Mouse (Mus musculus) erythroblast, embryonic 14.5 days (primary cell): ENCODE measurements around the gene Ubqln1. TPM values are rescaled to one million over a fixed set of nuclear protein-coding genes. Genes with fewer than 3 reads are reported as not detected.

Source experiments
- H3K27me3 ChIP-seq: 2 replicates; pipeline ENCODE4 v1.6.1; 2012; ENCODE audit warnings: inconsistent platforms; ENCODE audit not compliant: control insufficient read depth
- H3K36me3 ChIP-seq: 2 replicates; pipeline ENCODE4 v1.6.1; 2012; ENCODE audit warnings: mild to moderate bottlenecking, inconsistent platforms; ENCODE audit not compliant: control insufficient read depth
- H3K4me1 ChIP-seq: 2 replicates; pipeline ENCODE4 v1.6.1; 2012; ENCODE audit warnings: inconsistent platforms; ENCODE audit not compliant: control insufficient read depth
- H3K4me3 ChIP-seq: replicated peaks from 2 replicates; pipeline ENCODE3; 2012; ENCODE audit warnings: moderate library complexity, mild to moderate bottlenecking, inconsistent platforms
- H3K9me3 ChIP-seq: 2 replicates; pipeline ENCODE4 v1.6.1; 2012; ENCODE audit warnings: low read length, inconsistent platforms, mixed read lengths; ENCODE audit not compliant: control insufficient read depth
- GATA1 ChIP-seq: IDR thresholded peaks from 2 replicates; pipeline ENCODE4 v1.6.1; 2012; ENCODE audit warnings: low read length, inconsistent platforms, mixed read lengths
- TAL1 ChIP-seq: IDR thresholded peaks from 3 replicates; pipeline ENCODE4 v1.6.1; 2012; ENCODE audit warnings: low read length, inconsistent platforms, mixed read lengths
- polyA plus RNA-seq: library from polyadenylated mRNA; stranded (reverse); fragments of >175 nt; gene quantifications from 2 replicates; pipeline ENCODE4 v1.2.3, GENCODE M21; 2012

Ubqln1 gene
- polyA plus RNA-seq, 1 experiment: 4.3 TPM

- Histone ChIP-seq H3K4me3 (no peak overlapping the region), H3K9me3 (no peaks in the 10 kb centered on the region), H3K27me3 (no peaks in the 10 kb centered on the region; the same call in 1 of the 2 replicates), H3K36me3 (no peaks in the 10 kb centered on the region), H3K4me1 (peaks cover 12% of the 10 kb centered on the region)
- TF ChIP-seq TAL1: no peak
- no peak for TF ChIP-seq GATA1
These were observed 4.8 kb upstream of the Ubqln1 start for GRCm38 (mm10) chr13:58220206-58220605.

GRCm38 (mm10) chr13:58217536-58217935 is 2.1 kb upstream of the Ubqln1 start:
- TF ChIP-seq GATA1 (no peak), TAL1 (no peak)
- Histone ChIP-seq H3K4me3 (no peak overlapping the region), H3K36me3 (peaks cover under 1% of the 10 kb centered on the region; the same call in 1 of the 2 replicates), H3K4me1 (peaks cover 27% of the 10 kb centered on the region), H3K27me3 (no peaks in the 10 kb centered on the region; the same call in 1 of the 2 replicates), H3K9me3 (no peaks in the 10 kb centered on the region)

GRCm38 (mm10) chr13:58216395-58216794 is 942 bp upstream of the Ubqln1 start:
- Histone ChIP-seq H3K4me3 (peak overlapping the region; percentile 99), H3K36me3 (peaks cover 7% of the 10 kb centered on the region), H3K9me3 (no peaks in the 10 kb centered on the region), H3K4me1 (peaks cover 32% of the 10 kb centered on the region), H3K27me3 (no peaks in the 10 kb centered on the region; the same call in 1 of the 2 replicates)
- TF ChIP-seq TAL1 (no peak), GATA1 (no peak)

GRCm38 (mm10) chr13:58215253-58215591 is 231 bp downstream of the Ubqln1 start:
- H3K4me1 ChIP-seq: peaks cover 36% of the 10 kb centered on the region
- H3K4me3 ChIP-seq: peak overlapping the region; percentile 99
- H3K27me3 ChIP-seq: no peaks in the 10 kb centered on the region; the same call in 1 of the 2 replicates
- no peaks in the 10 kb centered on the region for H3K9me3 ChIP-seq
- H3K36me3 ChIP-seq: peaks cover 7% of the 10 kb centered on the region
- TF ChIP-seq GATA1 (no peak), TAL1 (no peak)

- H3K9me3 ChIP-seq: no peaks in the 10 kb centered on the region
- peaks cover 7% of the 10 kb centered on the region for H3K36me3 ChIP-seq
- peak overlapping the region; percentile 99 for H3K4me3 ChIP-seq
- no peaks in the 10 kb centered on the region; the same call in 1 of the 2 replicates for H3K27me3 ChIP-seq
- TF ChIP-seq TAL1 (no peak), GATA1 (no peak)
- H3K4me1 ChIP-seq: peaks cover 40% of the 10 kb centered on the region
These were observed 854 bp downstream of the Ubqln1 start for GRCm38 (mm10) chr13:58214346-58215252.

- TF ChIP-seq GATA1: no peak
- TF ChIP-seq TAL1: no peak
- H3K27me3 ChIP-seq: no peaks in the 10 kb centered on the region; the same call in 1 of the 2 replicates
- peaks cover 42% of the 10 kb centered on the region for H3K4me1 ChIP-seq
- peaks cover 7% of the 10 kb centered on the region for H3K36me3 ChIP-seq
- peak overlapping the region; percentile 99 for H3K4me3 ChIP-seq
- H3K9me3 ChIP-seq: no peaks in the 10 kb centered on the region
These were observed 1.7 kb downstream of the Ubqln1 start for GRCm38 (mm10) chr13:58213801-58214200.

- peaks cover 42% of the 10 kb centered on the region for H3K4me1 ChIP-seq
- TF ChIP-seq TAL1 (no peak), GATA1 (no peak)
These were observed 2.9 kb downstream of the Ubqln1 start for GRCm38 (mm10) chr13:58212530-58212929.

GRCm38 (mm10) chr13:58210441-58210840 is 5.0 kb downstream of the Ubqln1 start:
- Histone ChIP-seq H3K27me3 (no peaks in the 10 kb centered on the region), H3K4me1 (peaks cover 35% of the 10 kb centered on the region)

More at GRCm38 (mm10) chr13:58212530-58212929, 2.9 kb downstream of the Ubqln1 start:
- no peaks in the 10 kb centered on the region for H3K9me3 ChIP-seq
- no peak overlapping the region for H3K4me3 ChIP-seq
- peaks cover 7% of the 10 kb centered on the region for H3K36me3 ChIP-seq
- no peaks in the 10 kb centered on the region; the same call in 1 of the 2 replicates for H3K27me3 ChIP-seq

GRCm38 (mm10) chr13:58206084-58206483 is 9.4 kb downstream of the Ubqln1 start:
- H3K36me3 ChIP-seq: peaks cover 4% of the 10 kb centered on the region
- no peaks in the 10 kb centered on the region for H3K27me3 ChIP-seq
- H3K9me3 ChIP-seq: no peaks in the 10 kb centered on the region
- H3K4me1 ChIP-seq: peaks cover 26% of the 10 kb centered on the region
- TF ChIP-seq TAL1 (no peak), GATA1 (no peak)
- H3K4me3 ChIP-seq: no peak overlapping the region

More at GRCm38 (mm10) chr13:58210441-58210840, 5.0 kb downstream of the Ubqln1 start:
- no peak for TF ChIP-seq TAL1
- no peak for TF ChIP-seq GATA1
- Histone ChIP-seq H3K4me3 (no peak overlapping the region), H3K9me3 (no peaks in the 10 kb centered on the region), H3K36me3 (peaks cover 11% of the 10 kb centered on the region)
